Mouse (Mus musculus) small intestine, adult 2 months (tissue): ENCODE results near the gene Nfil3.

Experiments
- CTCF ChIP-seq: fragments of 200-500 bp; IDR thresholded peaks from 2 replicates; pipeline ENCODE4 v1.5.1; 2012; ENCODE audit warnings: low read depth, mild to moderate bottlenecking, control low read depth, inconsistent platforms, low read length, moderate library complexity, mixed read lengths; ENCODE audit not compliant: insufficient replicate concordance, insufficient read length; ENCODE audit errors: extremely low read depth
- POLR2A ChIP-seq: fragments of 200-500 bp; IDR thresholded peaks from 2 replicates; pipeline ENCODE4 v1.6.1; 2012; ENCODE audit warnings: low read depth, mild to moderate bottlenecking, control low read depth, inconsistent platforms, low read length, moderate library complexity

DNA sequence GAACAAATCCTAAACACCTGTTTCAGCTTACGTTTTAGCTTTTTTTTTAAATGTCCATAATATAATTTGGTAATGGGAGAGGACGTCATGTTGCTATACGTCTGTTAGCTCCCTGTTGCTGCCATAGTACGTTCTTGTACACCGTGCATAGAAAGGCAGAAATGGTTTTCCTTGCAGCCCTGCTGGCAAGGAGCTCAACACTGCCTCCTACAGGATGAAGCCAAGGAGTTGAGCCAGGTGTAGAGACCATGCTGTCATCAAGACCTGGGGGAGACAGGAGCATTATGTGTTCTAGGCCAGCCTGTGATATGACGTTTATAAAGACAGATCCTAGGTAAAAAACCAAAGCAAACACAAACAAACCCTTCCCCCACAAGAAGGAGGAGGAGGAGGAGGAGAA lies 36.2 kb upstream of the Nfil3 start:
- TF ChIP-seq CTCF = peak; percentile 42; the same call in 1 of the 2 replicates
- no peak for TF ChIP-seq POLR2A
